Mouse (Mus musculus) thymus, postnatal 10 days (tissue): Measurements from ENCODE around the gene Mustn1.

ENCODE experiments used
- DNase-seq, 2 experiments: peaks; one replicate each; pipeline ENCODE4 v3.0.0; 2021; ENCODE audit warnings: low spot score in 2 of 2

The Mustn1 gene

DNA sequence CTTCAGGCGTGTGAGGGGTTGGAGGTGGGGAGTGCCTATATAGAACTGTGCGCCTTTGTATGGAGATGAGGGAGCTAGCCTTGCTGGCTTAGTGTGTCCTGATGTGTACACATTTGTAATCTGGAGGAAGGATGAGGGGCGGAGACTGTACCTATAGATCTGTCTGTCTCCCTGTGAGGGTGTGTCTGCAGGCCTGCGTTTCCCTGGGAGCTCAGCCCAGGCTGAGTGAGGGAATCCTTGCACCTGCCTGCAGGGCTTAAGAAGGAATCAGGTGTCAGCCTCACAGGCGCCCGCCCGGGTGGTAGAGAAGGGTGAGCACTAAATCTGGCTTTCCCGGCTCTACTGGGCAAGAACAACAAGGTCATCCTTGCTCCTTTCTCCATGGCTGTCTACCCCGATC is 794 bp downstream of the Mustn1 start:
- DNase-seq = no peak

DNA sequence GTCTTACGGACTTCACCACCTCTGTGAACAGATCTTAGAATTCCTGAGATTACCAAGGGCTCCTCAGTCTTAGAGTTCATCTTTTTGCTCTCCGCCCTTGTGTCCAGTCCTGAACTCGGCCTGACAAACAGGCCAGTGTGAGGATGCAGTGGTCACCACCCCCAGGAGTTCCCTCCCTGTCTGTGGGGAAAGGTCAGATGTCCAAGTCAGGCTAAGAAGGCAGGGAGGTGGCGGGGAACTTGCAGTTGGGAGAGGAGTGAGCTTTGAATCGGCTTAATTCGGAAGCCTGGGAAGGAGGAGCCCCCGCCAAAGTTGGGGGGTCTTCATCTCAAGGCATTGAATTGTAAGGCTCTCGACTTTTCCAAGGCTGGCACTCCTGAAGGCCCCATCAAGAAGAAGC is 1.3 kb downstream of the Mustn1 start:
- no peak for DNase-seq

DNA sequence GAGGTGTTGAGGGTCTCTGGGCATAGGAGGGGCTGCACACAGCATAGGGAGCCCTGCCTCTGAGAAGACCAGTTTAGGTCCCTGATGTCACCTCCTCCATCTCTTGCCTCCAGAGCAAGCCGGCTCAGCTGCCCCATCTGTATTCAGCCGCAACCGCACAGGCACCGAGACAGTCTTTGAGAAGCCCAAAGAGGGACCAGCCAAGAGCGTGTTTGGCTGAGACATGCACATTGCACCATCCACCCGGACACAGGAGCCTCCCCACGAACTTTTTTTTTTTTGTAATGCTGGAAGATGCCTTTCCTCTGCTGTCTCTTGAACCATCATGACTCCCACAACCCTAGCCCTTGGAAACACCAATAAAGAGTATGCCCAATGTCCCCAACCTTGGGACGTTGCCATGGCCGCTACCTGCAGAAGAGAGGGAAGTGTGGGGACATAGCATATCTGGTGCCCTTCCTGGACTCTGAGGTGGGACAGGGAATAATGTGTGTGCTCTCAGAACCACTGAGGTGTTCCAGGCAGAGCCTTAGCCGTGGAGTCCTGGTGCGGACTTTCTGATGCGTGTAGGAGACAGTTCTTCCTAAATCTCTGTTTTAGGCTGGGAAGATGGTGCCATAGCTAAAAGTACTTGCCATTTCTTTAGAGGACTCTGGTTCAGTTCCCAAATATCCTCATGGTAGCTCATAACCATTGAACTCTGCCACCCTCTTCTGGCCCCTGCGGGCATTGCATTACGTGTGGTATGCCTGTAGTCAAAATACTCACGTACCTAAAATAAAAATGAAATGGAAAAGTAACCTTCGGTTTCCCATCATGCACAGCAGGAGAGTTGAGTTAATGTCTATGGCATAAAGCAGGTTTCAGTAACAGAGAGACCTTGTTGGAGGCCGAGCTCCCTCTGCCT is 2.1 kb downstream of the Mustn1 start:
- DNase-seq = peak in 1 of 2 experiments; percentile 31

DNA sequence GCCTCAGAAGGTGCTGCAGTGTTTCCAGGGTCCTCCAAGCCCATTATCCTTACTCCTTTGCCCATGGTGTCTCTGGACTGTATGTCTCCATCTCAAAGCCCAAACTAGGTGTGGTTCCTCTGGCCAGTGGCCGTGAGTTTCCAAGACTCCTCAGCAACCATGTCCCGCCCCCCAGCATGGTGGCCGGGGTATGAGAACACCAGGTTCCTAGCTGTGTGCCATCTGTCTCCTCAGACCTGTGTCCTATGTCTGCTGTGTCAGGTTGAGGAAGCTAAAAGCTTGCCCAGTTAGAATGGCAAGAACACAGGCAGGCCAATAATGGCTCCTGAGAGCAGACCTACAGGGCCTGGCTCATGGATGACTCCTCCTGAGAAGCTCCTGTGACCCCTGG is 2.7 kb downstream of the Mustn1 start:
- no peak for DNase-seq

DNA sequence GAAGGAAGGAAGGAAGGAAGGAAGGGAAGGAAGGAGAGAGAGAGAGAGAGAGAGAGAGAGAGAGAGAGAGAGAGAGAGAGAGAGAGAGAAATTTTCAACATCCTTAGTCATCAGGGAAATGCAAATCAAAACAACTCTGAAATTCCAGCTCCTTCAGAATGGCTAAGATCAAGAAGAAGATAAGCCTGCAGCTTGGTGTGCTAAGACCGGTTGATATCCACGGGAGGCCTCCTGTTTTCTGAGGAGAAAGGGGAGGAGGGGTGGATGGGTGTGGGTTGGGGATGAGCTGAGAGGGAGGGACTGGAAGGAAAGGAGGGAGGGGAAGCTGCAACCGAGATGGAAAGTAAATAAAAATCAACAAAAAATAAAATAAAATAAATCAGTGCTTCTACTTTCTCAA is 6.3 kb downstream of the Mustn1 start:
- no peak for DNase-seq

DNA sequence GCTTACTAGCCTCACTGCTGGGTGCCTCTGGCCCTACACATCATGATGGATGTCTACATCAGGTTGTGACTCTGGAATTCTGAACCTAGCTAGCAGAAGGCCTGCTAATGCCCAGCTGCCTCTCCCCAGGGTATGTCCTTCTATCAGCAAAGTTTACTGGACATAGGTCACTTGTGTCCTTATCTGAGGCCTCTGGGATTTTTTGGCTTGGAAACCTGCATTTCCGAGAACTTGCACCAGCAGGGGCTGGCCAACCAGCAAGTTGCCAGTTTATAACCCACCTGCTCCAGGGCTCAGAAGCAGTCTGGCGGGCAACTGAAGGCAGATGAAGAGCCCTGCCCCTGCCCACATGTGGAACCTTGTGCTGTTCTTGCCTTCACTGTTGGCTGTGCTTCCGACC is 7.2 kb downstream of the Mustn1 start, which contains the start of gene Itih4:
TSS of gene Itih4 (plus strand) at position 273 of the 400 bp plus-strand sequence.
- DNase-seq = no peak

DNA sequence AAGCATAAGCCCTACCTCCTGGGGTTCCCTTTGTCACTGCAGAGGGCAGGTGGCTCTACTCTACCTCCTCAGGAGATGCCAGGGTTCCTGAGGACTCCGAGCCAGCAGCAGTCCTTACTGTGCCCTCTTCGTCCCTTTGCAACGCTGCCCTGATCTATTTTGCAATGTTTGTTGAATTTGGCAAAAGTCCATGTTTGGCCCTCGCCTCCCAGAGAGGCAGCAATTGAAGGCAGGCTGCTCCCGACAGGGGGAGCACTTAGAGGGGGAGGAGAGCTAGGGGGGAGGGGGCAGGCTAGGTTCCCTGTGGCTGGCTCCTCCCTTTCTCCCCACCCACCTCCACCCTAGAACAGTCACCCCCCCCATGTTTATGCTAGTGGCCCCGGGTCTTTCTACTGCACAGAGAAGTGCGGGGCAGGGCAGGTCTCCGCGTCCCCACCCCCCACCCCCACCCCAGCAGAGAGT is 9.3 kb downstream of the Mustn1 start:
- DNase-seq = no peak

DNA sequence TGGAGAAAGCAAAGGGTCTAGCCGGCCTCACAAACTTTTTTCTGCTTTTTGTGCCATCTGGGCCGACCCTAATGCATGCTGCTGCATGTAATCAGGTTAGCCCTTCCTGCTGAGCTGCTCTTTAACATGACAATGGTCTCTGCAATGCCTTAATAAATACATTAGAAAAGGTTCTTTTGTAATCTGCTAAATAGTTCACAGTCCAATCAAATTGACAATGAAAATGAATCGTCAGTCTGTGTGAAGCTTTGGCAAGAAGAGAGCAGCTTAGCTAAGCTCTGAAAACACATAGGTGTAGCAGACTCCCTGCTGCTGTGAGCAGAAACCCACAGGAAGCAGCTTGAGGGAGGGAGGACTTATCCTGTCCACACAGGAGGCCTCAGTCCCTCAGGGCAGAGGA is 21.0 kb downstream of the Mustn1 start:
- no peak for DNase-seq

DNA sequence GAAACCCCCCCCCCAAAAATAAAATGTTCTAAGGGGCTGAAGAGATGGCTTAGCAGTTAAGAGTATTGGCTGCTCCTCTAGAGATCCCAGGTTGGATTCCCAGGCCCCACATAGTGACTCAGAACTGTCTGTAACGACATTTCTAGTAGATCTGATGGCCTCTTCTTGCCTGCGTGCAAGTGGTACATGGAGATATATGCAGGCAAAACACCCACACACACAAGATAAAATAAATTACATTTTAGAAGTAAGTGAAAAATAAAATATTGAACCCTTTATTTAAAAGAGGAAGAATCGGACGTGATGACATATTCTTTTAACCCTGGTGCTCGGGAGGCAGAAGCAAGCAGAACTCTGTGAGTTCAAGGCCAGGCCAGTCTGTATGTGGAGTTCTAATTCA is 23.6 kb downstream of the Mustn1 start:
- no peak for DNase-seq

DNA sequence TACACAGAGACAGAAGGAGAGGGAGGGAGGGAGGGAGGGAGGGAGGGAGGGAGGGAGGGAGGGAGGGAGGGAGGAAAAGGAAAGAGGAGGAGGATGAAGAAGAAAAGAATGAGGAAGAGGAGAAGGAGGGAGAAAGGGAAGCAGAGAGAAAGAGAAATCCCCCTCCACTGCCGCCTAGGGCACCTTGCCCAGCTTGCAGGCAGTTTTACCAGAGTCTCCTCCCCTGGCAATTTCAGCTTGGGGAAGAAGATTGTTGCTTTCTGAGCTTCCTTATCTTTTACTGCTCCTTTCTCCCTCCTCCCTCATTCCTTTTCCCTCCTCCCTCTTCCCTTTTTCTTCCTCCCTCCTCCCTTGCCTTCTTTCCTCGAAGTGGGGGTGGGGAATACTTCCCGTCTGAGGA is 24.0 kb downstream of the Mustn1 start:
- no peak for DNase-seq

DNA sequence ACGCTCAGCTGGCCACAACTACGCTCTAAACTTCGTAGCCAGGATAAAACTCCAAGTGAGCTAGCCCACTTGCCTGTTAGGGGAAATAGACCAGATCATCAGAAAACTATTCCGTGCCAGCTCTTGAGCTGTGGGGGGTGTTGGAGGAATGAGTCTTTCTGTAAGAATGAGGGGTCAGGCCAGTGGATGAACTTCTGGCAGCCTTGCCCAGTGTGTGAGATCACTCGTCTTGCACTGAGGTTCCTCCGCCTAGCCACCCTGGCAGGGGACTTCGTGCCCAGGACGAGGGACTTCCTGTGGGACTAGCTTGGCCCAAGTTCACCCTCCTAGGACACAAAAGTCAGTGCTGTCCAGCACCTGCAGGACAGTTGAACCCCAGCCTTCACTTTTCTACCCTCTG is 25.3 kb downstream of the Mustn1 start:
- DNase-seq = no peak

DNA sequence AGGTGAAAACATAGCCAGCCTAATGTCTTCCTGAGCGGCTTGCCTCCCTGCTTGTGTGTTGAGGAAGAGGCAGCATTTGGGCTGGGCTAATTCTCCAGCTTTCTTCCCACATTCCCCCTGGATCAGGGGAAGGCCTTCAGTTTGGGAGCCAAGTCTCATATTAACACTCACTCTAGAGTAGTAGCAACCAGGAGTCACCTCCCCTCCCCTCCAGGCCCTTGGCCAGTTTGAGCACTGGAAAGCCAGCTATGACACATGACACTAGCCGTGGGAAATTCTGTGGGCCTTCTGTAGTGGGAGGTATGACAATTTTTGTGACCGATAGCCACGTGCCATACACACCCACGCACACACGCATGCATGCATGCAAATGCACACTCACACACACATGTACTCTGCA is 27.0 kb downstream of the Mustn1 start:
- DNase-seq = no peak

DNA sequence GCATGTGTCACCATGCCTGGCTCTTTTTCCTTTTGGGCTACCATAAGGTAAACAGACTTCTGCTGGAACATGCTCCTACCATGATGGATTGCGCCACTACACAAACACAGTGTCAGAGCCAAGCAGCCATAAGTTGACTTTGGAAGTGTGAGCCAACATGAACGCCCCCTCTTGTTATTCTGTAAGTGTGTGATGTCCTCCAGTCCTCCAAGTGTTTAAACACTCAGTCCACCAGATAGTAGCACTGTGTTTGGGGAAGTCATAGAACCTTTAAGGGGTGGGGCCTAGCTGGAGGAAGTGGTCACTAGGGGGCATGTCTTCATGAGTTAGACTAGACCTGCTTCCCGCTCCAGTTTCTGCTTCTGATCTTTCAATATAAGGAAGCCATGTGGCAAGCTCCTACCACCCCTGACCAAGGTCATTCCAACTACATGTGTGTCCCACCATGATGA is 28.8 kb downstream of the Mustn1 start:
- DNase-seq = no peak

DNA sequence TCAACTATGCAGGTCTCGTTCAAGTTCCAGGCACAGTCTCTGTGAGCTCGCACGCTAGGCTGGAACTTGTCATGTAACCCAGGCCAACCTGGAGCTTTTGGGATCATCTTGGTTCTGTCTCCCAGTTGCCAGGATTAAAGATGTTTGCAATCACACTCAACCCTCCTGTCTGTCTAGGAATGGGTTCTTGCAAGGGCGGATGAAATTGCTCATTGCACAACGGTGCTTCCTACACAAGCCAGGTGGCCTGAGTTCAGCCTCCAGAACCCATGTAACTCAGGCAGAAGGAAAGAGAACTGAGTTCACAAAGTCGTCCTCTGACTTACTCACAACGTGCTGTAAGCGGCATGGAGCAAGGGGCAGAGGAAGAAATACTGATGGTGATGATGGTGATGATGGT is 32.1 kb downstream of the Mustn1 start:
- DNase-seq = no peak

DNA sequence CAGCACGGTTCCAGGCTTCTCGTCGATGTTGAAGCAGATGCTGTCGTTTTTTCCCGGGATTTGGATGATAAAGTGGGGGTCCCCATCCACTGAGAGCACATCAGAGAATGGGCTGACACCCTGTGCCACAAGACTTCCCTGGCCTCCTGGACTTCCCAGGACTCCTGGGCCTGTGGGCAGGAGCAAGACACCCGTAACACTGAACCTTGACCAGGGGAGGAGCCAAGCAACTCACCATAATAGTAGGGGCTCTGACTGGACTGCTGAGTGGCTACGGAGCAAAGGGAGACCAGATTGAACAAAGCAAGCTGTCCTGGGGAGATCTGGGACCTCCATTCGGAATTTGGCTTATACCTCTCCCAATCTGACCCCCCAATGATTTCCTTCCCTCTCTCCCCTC is 33.6 kb downstream of the Mustn1 start:
- DNase-seq = no peak

DNA sequence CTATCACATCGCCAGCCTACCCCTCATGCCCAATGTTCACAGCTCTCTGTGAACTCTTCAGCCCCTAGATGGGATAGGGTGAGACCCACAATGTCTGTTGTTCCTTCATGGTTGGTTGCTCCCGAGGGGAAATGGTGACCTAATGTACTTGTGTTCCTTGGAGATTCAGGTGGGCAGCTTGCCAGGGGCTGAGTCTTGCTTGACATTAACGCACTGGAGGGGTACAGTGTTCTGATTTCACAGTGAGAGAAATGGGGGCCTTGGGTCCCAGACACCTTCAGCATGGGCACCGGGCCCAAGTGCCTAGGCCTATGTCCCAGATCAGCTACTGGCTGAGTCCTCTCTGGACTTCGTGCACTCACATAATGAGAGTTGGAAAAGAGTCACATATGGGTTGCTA is 34.4 kb downstream of the Mustn1 start:
- no peak for DNase-seq

DNA sequence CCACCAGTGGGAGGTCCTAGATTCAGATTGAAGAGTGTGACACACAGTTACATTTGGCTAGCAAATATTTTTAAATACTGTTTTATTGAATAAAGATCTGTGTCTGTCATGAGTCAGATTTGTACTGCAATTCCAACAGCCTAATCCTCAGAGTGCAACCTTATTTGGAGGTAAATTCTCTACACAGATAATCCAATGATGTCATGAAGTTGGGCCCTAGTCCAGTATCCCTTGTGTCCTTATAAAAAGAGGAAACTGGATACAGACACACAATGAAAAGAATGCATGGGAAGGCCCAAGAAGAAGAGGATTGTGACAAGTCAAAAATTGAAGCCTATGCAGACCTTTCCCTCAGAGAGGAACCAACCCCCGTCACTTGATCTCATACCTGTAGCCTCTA is 37.5 kb downstream of the Mustn1 start:
- DNase-seq = no peak

DNA sequence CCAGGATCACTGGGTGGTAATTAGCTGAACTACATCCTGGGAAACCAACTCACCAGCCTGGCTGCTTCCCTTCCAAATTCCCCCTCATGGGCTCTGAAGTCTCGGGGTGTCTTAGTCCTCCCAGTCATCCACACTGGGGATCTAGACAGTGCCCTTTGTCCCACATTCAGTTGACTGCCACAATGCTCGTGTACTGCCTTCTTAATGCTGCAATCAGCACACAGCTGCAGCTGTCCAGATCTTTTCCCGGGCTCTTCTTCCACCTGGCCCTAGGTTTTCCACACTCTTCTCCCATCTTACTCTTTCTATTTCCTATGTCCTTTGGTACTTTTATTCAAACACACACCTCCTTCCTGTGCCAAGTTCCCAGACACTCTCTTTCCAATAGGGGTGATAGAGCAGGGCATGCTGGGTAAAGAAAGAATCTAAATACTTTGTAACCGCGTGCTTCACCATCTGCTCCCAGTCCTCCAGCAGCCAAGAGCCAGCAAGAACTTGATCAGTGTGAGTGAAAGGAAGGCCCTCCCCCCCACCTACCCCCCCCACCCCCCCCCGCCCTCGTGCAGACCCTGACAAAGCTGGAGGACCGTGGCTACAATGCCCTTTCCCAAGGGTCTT is 43.2 kb downstream of the Mustn1 start:
- no peak for DNase-seq

DNA sequence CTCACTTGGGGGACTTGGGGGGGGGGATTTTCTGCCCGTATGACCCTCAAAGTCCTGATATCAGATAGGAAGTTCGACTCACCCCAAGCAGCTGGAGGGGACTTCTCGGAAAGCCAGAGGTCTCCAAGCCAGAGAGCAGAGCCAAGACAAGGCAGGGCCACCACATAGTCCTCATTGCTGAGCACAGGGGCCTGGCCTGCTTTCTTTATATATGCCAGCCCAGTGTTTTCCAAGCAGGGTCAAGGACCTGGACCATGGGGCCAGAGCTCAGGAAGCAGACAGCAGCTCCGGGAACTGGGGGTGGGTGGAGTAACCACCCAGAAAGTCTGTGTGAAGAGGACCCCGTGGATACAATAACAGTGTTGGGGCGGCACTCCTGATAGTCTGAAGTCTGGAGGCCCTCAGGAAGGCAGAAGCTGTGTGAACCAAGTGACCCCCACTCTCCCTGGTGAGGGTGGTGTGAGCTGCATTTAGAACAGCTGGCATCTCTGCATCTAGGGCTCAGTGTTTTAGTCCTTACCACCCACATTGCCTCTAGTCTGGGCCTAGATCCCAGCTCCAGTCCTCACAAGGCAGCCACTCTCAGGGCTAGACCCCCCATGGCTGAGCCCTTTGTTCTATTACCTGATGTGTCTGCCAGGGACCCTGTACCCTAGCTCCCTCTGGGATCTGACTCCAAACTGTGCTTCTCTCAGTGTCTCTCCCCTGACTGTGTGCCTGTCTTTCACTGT is 44.5 kb downstream of the Mustn1 start, which contains the start of gene Itih3:
TSS of gene Itih3 (minus strand) at position 386 of the 731 bp plus-strand sequence.
- DNase-seq = no peak

DNA sequence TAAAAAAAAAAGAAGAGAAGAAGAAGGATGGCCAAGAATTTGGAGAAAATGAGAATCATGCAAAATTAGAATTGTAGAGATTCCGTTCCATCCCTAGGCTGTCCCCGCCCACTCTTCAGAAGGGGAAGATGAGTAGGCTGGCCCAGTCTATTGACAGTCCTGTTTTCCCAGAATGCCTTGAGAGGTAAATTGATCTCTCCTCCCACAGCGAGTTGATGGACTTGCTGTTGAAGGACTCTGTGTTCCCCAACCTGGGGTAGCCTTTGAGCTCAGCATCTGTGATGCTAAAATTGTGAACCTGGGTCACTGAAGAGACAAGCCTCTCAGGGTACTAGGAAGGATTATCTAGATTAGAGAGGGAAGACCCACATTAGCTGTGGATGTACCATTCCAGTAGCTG is 46.5 kb downstream of the Mustn1 start:
- DNase-seq = no peak

DNA sequence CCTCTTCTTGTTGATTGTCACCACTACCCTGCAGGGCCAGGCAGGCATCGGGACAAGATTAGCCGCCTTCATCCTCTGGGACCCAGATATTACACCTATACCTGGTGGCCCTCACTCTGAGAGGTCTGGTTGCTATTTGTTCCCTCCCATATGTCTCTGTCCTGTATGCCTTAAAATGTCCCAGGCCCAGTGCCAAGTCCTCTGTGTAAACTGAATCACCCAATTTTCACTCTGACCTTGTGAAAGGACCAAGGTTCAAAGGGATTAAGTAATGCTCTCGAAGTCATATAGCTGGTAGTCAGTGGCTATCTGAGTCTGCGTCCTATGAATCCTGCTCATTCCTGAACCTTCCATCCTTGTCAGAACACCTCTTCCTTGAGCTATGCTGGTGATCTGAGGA is 51.4 kb downstream of the Mustn1 start:
- DNase-seq = no peak
